Mouse (Mus musculus) kidney, postnatal 25 days (tissue): Measurements from ENCODE around the gene Slc37a1.
"Not testable (repeated sequence)": the region's sequence is repeated elsewhere in the genome, so short reads cannot be mapped to it uniquely, and the experiment has no call there.

Experiments
- DNase-seq, 2 experiments: peaks; one replicate each; pipeline ENCODE4 v3.0.0; 2021; ENCODE audit warnings: mixed read lengths in 2 of 2

Gene Slc37a1

DNA sequence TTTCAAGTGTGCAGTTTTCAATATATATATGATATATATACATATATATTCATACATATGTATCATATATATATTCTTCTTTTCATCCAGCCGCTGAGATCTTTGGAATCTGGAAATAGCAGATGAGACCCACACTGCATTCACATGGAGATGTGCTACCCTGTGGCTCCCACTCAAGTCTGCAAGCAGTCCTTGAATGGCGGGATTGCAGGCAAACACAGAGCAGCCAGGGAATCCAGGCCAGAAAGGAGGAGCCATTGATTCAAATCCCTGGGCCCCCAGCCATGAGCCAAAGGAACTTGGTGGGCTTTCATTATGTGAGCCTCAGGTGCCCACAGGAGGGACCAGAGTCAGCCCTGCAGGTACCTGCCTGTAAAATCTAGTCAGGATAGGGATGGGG is 66.7 kb downstream of the Slc37a1 start:
- no peak for DNase-seq

DNA sequence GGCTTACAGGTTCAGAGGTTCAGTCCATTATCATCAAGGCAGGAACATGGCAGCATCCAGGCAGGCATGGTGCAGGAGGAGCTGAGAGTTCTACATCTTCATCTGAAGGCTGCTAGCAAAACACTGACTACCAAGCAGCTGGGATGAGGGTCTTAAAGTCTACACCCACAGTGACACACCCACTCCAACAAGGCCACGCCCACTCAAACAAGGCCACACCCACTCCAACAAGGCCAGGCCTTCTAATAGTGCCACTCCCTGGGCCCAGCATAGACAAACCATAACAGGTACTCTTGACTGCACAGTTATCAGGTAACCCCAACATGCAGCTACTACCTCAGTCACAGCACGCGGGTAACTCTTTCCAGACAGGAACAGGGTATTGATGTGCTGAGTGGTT is 68.1 kb downstream of the Slc37a1 start:
- DNase-seq = not testable (repeated sequence)

DNA sequence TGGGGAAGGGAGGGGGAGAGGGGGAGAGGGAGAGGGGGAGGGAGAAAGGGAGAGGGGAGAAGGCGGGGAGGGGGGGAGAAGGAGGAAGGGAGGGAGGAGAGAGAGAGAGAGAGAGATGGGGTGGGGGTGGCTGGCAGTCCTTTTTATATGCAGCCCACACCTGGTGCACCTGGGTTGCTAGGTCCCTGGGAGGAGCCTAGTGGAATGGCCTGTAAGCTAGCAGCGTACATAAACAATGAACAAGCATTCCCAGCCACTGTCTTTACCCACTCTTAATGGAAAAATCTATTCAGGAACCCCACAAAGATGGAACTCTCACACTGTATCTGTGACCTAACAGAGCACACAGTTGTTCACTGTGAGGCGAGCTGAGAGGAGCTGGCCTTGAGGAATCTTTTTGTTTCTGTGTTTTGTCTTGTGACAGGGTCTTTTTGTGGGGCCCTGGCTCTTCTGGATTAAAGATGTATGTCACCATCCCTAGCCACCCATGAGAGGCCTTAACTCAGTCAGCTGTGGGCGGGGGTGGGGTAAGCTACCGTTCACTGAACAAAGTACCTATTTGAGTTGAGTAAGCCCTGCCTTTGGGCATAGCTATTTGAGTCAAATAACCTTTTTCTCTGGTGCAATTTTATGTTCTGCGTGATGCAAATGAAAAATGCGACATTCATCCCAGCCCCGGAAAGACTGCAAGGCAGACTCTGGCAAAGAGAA is 69.4 kb downstream of the Slc37a1 start:
- DNase-seq = no peak

DNA sequence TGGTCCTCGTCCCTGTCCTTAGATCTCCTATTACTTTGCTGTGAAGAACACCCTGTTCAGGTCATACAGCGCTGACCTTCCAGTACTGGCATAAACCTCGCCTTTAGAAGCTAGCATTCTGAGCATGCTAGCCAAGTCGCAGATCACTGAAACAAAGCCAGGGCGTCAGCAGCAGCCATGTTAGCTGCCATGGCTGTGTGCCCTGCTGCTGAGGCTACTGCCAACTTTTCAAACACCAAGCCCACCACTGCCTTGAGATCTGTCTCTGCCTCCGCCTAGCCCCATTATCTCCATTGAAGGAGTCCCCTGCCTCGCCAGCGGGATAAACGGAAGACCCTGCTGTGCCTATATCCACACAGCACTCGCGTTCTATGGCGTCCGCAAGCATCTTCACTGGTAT is 74.0 kb downstream of the Slc37a1 start:
- DNase-seq = no peak

DNA sequence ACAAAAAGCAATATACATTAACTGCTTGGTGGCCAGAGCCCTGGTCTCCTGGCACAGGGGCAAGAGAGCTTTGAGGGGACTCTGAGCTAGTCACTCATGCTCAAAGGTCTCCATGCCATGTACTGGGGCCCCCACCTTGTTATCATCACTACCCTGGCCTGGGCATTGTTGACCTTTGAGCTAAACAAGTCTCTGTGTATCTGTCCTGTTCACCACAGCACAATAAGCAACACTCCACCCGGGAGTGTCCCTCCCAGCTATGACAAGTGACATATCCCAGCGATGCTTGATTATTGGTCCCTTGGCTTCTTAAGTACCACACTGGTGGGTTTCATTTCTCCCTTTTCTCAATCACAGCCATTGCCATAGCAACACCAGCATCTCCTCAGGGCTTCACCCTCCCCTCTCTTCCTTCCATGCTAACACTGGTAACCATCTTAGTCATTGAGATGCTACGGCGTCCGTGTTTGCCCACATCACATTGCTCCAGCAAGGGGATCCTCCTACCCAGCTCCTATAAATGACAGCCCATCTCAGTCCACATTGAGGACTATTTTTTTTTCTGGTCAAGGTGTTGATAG is 79.1 kb downstream of the Slc37a1 start:
- no peak for DNase-seq

DNA sequence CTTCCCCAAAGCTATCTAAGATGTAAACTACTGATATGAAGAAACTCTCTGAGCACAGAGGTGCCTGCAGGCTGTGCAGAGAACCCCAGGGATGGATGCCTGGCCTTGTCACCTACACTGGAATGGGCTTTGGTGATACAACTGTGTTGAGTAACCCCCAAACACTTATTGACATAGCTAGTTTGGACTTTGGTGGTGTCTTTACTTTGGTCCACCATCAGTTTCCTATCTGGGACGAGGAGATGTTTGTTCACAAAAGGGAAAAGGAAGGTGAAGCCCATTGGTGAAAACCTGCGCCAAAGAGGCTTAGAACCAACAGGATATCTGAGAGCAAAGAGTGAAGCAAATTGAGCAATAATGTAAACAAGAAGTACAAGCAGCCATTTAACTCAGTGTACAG is 83.6 kb downstream of the Slc37a1 start:
- DNase-seq = no peak

DNA sequence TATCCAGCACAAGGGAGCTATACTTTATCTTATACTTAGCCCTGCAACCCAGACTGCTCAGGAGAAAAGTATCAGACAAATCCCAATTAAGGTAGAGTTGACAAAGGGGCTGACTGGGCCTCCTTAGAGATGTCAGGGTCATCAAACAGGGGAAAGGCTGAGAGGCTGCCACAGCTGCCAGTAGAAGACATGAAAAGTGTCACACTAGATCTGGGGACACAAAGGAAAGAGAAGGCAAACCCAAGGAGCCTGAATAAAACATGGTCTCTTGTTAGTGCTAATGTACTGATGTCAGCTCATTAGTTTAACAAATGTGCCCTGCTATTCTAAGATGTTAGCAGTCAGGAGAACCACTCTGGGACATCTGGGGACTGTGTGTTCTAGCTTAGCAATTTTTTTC is 84.3 kb downstream of the Slc37a1 start:
- DNase-seq = no peak

DNA sequence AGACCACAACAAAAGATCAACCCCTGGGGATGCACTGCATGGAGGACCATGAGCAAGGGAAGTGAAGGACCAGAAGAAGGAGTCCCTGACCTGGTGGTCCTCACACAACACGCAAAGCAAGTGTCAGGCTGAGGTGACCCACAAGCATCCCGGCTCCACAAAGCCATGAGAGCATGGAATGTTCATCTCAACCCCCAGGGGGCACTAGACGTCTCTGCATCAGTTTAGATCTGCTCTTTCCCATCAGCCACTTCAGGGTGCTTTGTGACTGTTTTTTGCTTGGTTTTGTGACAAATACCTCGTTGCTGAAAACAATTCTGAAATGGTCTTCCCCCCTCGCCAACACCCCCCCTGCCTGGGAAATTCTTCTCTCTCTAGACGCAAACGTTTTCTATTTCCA is 91.4 kb downstream of the Slc37a1 start:
- DNase-seq = peak; percentile 66 to 80

DNA sequence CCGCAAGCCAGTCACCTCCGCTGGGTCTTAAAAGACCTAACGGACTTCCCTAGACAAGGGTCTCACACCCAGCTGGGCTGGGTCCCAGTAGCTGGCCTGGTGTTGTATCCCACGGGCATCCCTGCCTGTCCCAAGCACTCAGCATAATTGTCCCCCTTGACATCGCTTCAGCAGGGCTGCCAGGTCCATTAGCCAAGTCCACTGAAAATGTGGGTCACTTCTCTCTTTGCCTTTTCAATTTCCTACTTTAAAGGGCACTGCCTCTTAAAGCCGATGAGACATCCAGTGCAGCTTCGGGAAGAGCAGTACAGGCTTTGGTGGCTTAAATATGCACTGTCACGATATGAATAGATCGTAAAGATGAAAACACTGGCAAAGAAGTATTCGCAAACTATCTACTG is 91.8 kb downstream of the Slc37a1 start:
- no peak for DNase-seq

DNA sequence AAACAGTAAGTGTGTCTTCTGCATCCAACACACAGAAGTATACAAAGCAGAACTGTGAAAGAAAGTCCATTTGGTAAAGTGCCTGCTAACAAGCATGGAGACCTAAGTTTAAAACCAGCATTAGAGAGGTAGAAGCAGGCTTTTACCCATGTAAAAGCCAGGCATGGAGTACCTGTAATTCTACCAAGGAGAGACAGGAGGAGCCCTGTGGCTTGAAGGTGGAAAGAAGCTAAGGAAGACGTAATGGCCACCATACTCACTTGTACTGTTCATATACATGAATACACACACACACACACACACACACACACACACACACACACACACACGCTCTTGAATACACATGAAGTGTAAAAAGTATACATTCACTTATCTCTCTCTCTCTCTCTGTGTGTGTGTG is 92.5 kb downstream of the Slc37a1 start:
- no peak for DNase-seq

DNA sequence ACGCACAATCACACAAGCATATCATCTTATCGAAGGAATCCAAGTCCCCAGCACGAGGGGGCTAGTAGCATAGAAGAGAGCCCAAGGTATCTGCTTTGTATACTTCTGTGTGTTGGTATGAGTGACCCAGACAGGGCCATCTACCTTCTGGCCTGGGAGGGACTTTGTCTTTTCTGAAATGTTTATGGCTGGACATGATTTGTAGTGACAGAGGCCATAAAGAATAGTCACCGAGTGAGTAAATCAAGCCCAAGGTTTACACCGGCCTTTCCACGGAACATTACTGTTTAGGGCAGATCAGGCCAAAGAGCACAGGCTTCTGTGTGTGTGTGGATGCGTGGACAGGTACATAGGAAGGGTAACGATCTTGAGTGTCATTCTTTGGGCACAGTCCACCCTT is 93.3 kb downstream of the Slc37a1 start:
- DNase-seq = no peak

DNA sequence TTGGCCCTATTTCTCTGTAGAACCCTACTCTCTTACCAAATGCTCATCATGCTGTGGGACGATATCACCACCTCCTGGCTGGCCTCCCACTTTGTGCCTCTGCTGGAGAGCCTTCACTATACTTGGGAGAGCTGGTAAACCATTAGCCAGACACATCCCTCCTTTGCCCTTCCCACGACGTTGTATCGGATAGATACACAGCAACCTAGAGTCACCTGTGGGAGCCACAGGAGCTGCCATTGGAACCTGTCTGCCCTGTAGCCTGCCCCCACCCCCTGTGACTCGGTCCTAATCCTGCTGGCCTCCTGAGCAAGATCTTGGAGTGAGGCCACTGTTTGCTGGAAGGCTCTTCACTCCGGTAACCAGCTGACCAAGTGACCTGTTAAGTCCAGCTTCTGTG is 96.7 kb downstream of the Slc37a1 start:
- DNase-seq = peak; percentile 81 to 87

DNA sequence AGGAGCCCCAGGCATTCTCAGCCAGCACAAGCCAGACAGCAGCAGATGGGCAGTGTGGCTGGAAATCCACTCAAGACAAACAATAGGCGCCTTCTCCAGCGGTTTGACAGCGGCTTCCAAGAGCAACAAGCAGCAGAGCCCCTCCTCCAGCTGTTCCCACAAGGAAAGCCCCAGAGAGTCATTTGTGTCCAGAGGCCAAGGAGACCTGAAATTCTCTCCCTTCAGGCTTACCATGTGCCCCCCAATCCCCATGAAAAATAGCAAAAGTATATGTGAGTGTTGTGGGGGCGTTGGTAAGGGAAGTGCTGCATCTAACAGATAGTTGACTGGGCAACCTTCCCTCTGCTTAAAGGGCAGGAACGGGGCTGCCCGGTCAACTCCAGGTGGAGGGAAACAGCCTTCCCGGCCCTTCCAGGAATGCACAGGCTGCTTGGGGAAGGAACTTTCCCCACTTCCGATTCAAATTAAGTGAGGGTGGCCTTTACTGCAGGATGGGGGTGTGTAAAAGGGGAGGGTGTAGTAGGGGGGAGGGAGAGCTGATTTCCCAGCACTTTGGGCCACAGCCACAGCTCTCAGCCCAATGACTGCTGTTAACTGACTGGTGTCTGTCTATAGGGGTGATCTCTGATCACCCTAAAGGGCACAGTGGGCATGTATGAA is 98.5 kb downstream of the Slc37a1 start:
- no peak for DNase-seq

DNA sequence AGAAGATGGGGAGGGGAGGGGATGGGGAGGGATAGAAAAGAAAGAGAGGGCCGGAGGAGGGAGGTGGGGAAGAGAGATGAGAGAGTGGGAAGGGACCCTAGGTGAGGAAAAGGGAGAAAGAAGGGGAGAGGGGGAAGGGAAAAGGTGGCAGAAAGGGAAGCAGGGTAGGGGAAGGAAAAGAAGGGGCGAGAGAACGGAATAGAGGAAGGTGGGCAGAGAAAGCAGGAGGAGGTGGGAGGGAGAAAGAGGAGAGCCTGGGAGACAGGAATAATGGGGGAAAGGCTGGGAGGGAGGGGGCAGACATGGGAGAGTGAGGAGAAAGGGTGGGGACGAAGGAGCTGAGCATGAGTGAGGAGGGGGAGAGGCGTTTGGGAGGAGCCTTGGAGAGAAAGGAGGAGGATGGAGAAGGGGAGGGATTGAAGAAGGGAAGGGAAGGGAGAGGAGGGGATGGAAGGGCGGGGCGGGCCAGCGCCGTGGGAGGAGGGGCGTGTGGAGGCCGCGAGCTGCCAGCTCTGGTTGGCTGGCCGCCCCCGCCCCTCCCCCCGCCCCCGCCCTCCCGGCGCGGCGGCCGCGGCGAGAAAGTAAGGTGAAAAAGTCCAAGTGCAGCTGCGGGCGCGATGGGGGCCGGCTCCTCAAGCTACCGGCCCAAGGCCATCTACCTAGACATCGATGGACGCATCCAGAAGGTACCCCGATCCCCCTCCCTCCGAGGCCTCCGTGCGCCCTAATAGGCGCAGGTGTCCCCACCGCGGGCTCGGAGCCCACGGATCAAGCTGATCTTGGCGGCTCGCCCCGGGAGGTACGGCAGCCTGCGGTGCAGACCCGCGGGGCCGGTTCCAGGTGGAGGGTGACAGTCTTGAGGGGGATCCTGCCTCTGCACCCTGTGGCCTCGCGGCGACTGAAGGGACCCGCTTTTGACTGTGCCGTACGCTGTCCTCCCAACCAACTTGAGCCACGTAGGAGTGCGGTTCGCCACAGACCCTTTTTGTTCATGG is 99.4 kb downstream of the Slc37a1 start, which contains the start of gene Pde9a:
Pde9a (plus strand) TSS at position 540 of the 995 bp plus-strand sequence.
- DNase-seq = peak; percentile 84 to 91

DNA sequence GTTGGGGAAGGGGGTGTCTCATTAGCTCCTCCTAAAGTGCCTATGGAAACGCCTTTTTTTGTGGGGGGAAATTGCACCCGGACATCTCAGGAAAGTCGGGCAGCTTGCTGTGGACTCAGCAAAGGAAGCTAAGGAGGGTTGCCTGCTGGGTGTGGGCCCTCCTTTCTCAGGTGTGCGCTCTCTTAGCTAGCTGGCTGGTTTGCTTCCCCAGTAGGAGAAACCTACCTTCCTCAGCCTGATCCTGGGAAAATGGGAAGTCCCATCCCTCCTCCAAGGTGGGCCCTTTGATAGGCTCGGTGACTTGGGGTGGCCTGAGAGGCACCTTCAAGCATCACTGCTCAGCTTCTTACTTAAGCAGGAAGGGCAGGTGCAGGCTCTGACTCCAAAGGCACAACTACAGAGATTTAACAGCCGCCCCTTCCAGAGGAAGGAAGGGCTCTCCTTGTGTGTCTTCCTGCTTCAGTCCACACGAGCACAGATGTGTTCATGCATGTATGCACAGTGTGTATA is 100.2 kb downstream of the Slc37a1 start:
- peak; percentile 35 to 66 for DNase-seq

DNA sequence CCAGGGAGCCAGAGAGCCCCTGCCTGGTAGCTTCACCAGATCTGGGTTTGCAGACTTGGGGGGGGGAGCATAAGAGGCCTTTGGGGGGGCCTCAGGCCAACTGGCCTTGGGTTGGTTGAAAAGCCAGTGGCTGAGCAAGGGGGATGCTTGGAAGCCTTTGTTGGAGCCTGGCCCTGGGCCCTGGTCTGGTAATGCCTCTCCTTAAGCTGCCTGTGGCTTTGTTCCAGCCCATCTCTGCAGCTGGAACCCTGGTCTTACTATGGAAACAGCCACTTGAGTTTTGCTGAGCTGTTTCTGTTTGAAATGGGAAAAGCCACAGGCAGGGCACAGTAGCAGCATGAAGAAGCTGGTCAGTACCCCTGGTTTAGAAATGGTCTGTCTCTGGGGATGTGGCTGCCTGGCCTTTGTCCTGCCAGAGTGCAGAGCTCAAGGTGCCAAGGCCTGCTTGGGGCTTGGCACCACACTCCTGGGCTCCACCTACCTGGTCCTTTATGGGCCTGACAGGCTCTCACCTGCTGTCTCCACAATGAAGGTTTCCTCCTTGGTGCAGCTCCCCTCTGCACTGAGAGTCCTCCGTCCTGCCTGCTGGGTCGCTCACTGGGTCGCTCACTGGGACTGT is 102.9 kb downstream of the Slc37a1 start:
- peak; percentile 33 to 66 for DNase-seq

DNA sequence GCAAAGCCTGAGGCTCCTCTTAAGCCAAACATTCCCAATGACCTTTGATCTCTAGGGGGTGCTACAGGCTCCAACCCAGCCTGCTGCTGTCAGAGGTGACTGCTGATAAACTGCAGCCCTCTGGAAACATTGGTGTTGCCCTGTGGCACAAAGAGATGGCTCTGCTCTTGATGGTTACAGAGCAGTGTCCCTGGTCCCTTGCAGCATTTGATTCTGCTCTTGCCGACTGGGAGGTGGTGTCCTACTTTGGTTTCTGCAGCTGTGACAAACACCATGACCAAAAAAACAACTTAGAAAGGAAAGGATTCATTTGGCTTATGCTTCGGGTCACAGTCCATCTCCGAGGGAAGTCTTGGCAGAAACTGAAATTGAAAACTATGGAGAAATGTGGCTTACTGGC is 104.9 kb downstream of the Slc37a1 start:
- peak in 1 of 2 experiments; percentile 27 for DNase-seq

DNA sequence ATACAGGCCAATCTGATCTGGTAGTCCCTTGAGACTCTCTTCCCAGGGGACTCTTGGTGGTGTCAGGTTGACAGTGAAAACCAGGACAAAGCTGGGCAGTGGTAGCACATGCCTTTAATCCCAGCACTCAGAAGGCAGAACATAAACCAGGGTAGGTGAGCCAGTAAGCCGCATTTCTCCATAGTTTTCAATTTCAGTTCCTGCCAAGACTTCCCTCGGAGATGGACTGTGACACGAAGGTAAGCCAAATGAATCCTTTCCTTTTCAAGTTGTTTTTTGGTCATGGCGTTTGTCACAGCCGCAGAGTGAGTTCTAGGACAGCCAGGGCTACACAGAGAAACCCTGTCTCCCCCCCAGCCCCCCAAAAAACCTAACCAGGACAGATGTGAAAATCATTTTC is 105.4 kb downstream of the Slc37a1 start:
- no peak for DNase-seq

DNA sequence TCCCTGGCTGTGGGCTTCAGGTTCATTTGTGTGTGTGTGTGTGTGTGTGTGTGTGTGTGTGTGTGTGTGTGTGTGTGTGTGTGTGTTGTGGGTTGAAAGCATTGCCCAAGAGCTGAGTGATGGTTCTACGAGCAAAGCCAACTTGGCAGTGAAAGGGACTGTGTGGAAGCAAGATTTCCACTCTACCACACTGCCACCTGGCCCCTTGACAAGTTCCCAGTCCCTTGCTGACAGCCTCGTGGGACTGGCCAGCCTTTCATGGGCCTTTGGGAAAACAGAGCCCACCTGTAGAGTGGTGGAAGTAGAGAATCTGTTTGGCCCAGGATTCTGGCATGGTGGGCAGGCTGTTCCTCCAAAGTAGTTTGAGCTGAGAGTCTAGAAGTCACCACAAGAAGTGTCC is 107.2 kb downstream of the Slc37a1 start:
- DNase-seq = no peak

DNA sequence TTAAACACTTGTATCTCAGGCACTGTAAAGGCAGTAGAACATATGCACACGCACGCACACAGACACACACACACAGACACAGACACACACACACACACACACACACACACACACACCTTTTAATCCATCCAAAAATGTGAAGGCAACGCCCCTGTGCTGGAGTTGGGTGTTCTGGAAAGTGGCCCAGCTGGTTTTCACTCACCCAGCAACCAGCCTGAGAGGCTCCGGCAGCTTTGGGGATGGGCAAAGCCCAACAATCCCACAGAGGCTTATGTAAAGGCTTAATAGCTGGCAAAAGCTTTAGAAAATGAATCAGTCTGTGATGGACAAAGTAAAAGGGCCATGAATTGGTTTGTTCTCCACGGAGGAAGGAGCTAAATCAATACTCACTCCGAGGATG is 113.7 kb downstream of the Slc37a1 start:
- DNase-seq = no peak
